In the genomic region with DNA sequence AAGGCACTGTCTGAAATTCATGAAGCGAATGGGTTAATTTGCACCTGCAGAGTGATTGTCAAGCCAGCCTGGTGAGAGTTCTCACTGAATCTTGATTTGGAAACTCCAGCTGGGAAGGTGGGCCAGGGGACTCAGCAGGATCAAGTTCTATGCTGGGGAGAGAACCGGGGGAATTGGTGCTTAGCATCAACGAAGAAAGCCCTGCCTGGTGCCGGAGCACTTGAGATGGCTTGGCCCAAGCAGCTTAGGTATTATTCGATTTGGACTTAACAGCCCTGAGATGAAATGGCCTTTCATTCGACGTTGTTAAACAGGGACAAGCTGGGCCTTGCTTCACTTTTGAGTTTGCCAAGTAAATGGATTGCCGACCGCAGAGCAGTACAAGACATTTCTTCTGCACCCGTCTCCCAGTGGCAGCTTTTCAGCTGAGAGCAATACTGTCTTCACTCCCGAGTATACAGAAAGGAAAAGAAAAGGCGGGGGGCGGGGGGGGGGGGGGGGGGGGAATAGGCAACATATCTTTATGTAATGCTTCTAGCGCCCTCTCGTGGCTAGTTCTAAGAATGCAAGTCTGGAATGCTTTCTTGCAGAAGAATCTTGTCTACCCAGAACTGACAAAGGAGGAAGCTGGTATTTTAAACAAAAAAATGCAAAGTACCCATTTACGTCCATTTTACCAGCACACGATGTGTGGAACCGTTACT, we compare ENCODE assay signal across 9 mouse cellular contexts.
DNase-seq lines count a peak whose midpoint lies in the region; TF ChIP-seq lines count a peak whose summit lies in the region.
"Had no signal": no experiment of that assay in that cellular context is flagged by ENCODE, and none has a peak within 500 bp of the region (broad histone marks: within the 10 kb centered on the region; RNA-seq: fewer than 3 reads in every experiment).

No protein-coding gene starts in this region.

- peak overlapping the region; percentile 44 for H3K9ac ChIP-seq in MEL (ENCODE audit: control insufficient read depth, low read depth, low read length, poor library complexity, severe bottlenecking)

- peaks cover 5 to 9% of the 10 kb centered on the region in 2 experiments; a peak in 3 of 4 replicates for H3K4me1 ChIP-seq in MEL (ENCODE audit: control insufficient read depth in 1 of 2, insufficient read depth in 2 of 2, low read length in 2 of 2)
- H3K4me1 ChIP-seq in hindbrain, embryonic 10.5 days (replicated peaks) = peaks cover 15% of the 10 kb centered on the region
- H3K4me1 ChIP-seq in lung, adult 2 months (ENCODE audit: control insufficient read depth, insufficient read depth, low read length) = no peaks in the 10 kb centered on the region

- no peaks in the 10 kb centered on the region for H3K79me2 ChIP-seq in MEL (ENCODE audit: control insufficient read depth, insufficient read depth, low read length, poor library complexity)

- no peaks in the 10 kb centered on the region for H3K27me3 ChIP-seq in MEL (ENCODE audit: control insufficient read depth in 1 of 2, insufficient read depth in 2 of 2, low read length in 2 of 2)
- H3K27me3 ChIP-seq in hindbrain, embryonic 10.5 days (ENCODE audit: insufficient read depth, poor library complexity, severe bottlenecking) = no peaks in the 10 kb centered on the region

- 2% methylated on average over 18 of the region's 18 CpGs for WGBS in hindbrain, embryonic 10.5 days
- 6% methylated on average over 18 of the region's 18 CpGs for WGBS in lung, adult 2 months

- TF ChIP-seq CTCF in MEL (IDR thresholded peaks at IDR 0.05 in 2 of 3, conservative IDR thresholded peaks at IDR 0.05 in 1 of 3; ENCODE audit: control insufficient read depth in 1 of 3, insufficient read depth in 1 of 3, low read depth in 2 of 3, low read length in 3 of 3, poor library complexity in 1 of 3, severe bottlenecking in 1 of 3) = peak; percentile 42 to 66 (median 50)
- TF ChIP-seq CTCF in lung, adult 2 months (IDR thresholded peaks at IDR 0.05; ENCODE audit: insufficient read depth, low read length) = 0 out of 2 replicates have a peak, but pooled peaks have one; percentile 11

- H3K36me3 ChIP-seq in MEL (ENCODE audit: control insufficient read depth in 1 of 2, insufficient read depth in 2 of 2, low read length in 2 of 2) = peaks cover 0 to 9% of the 10 kb centered on the region in 2 experiments; a peak in 2 of 4 replicates
- H3K36me3 ChIP-seq in hindbrain, embryonic 10.5 days = no peaks in the 10 kb centered on the region

- TF ChIP-seq RAD21 in MEL (IDR thresholded peaks at IDR 0.05; ENCODE audit: low read depth, low read length) = peak; percentile 62

- peak; percentile 85 for DNase-seq in MEL (ENCODE audit: low read depth, low spot score)
- peak; percentile 87 for DNase-seq in cerebellum, adult 8-10 months
- DNase-seq in frontal cortex, postnatal 10 days (ENCODE audit: low spot score in 2 of 2) = peak; percentile 39 to 82
- DNase-seq in hindbrain, embryonic 10.5 days (ENCODE audit: low spot score) = peak; percentile 90
- peak; percentile 66 to 92 for DNase-seq in layer of hippocampus, adult 8-10 months (ENCODE audit: low spot score in 2 of 2)
- peak; percentile 51 for DNase-seq in lung, adult 2 months
- peak; percentile 19 for DNase-seq in ovary, adult 18-20 months (ENCODE audit: low spot score)
- DNase-seq in thymus, postnatal 0 days (ENCODE audit: low spot score) = peak; percentile 48

- no peak for TF ChIP-seq POLR2A in MEL (IDR thresholded peaks at IDR 0.05; ENCODE audit: control insufficient read depth in 1 of 2, insufficient read depth in 1 of 2, low read depth in 1 of 2, low read length in 2 of 2, poor library complexity in 1 of 2)
- no peak for TF ChIP-seq POLR2A in lung, adult 2 months (IDR thresholded peaks at IDR 0.05; ENCODE audit: borderline replicate concordance, extremely low read depth, low read depth, low read length)

- H3K4me3 ChIP-seq in MEL (ENCODE audit: control insufficient read depth in 1 of 2, insufficient read depth in 1 of 2, low read depth in 2 of 2, low read length in 2 of 2) = peak overlapping the region; percentile 43 to 45; a peak in 3 of 4 replicates
- H3K4me3 ChIP-seq in hindbrain, embryonic 10.5 days = peak overlapping the region; percentile 44
- peak overlapping the region; percentile 55 for H3K4me3 ChIP-seq in lung, adult 2 months (replicated peaks; ENCODE audit: extremely low read depth, low read depth, low read length)
- H3K4me3 ChIP-seq: erythroblast, embryonic 14.5 days had no signal

- no peak for TF ChIP-seq EP300 in MEL (IDR thresholded peaks at IDR 0.05; ENCODE audit: low read depth in 1 of 2, low read length in 2 of 2)

- H3K9me3 ChIP-seq in MEL (replicated peaks; ENCODE audit: insufficient read depth, low read length) = no peaks in the 10 kb centered on the region
- no peaks in the 10 kb centered on the region for H3K9me3 ChIP-seq in hindbrain, embryonic 10.5 days

- no peak overlapping the region for H3K27ac ChIP-seq in MEL (ENCODE audit: control insufficient read depth, low read depth, low read length)
- H3K27ac ChIP-seq in hindbrain, embryonic 10.5 days = no peak overlapping the region

TF ChIP-seq in MEL, 35 proteins besides CTCF, POLR2A, EP300 and RAD21:
- TF ChIP-seq MAZ (IDR thresholded peaks at IDR 0.05; ENCODE audit: low read depth, low read length) = no peak
- peak; percentile 62 for TF ChIP-seq SMC3 (IDR thresholded peaks at IDR 0.05; ENCODE audit: low read depth, low read length)
- TF ChIP-seq HCFC1 (IDR thresholded peaks at IDR 0.05; ENCODE audit: low read depth, low read length) = no peak
- no peak for TF ChIP-seq TBP (IDR thresholded peaks at IDR 0.05; ENCODE audit: low read depth, low read length)
- peak; percentile 39; the same call in 1 of the 2 replicates for TF ChIP-seq ZNF384 (IDR thresholded peaks at IDR 0.05; ENCODE audit: low read depth, low read length)
- peak; percentile 40 for TF ChIP-seq ZC3H11A (IDR thresholded peaks at IDR 0.05; ENCODE audit: low read depth, low read length)
- no peak for TF ChIP-seq MEF2A (IDR thresholded peaks at IDR 0.05; ENCODE audit: extremely low read depth, insufficient replicate concordance, low read depth, low read length, poor library complexity, severe bottlenecking)
- TF ChIP-seq MXI1 (IDR thresholded peaks at IDR 0.05; ENCODE audit: low read depth, low read length) = no peak
- no peak for TF ChIP-seq JUND (IDR thresholded peaks at IDR 0.05; ENCODE audit: low read depth, low read length)
- TF ChIP-seq MAX (IDR thresholded peaks at IDR 0.05; ENCODE audit: low read length) = no peak
- TF ChIP-seq KAT2A (conservative IDR thresholded peaks at IDR 0.05; ENCODE audit: low read depth, low read length) = no peak
- no peak for TF ChIP-seq MYC (IDR thresholded peaks at IDR 0.05; ENCODE audit: low read depth, low read length)
- no peak for TF ChIP-seq MAFK (IDR thresholded peaks at IDR 0.05; ENCODE audit: borderline replicate concordance, low read depth, low read length)
- TF ChIP-seq TAL1 (IDR thresholded peaks at IDR 0.05; ENCODE audit: low read length) = no peak
- no peak for TF ChIP-seq CHD2 (IDR thresholded peaks at IDR 0.05; ENCODE audit: low read length)

Comparison
In these comparisons a context has a peak if more than half of its experiments do, and no peak if none do; other contexts are left out.
1. DNase-seq: peak in every context shown above with its lines; median percentile 90 in hindbrain, embryonic 10.5 days; 87 in cerebellum, adult 8-10 months; 85 in MEL; 79 in layer of hippocampus, adult 8-10 months; 60 in frontal cortex, postnatal 10 days; 51 in lung, adult 2 months; 48 in thymus, postnatal 0 days; 19 in ovary, adult 18-20 months.